Mouse (Mus musculus): ENCODE measurements around the gene Znfx1.

Gene Znfx1

GRCm38 (mm10) chr2:167071641-167072601 is 9.1 kb upstream of the Znfx1 start:
- DNase-seq (ENCODE audit: low spot score in 2 of 2): peak; percentile 76 to 96

GRCm38 (mm10) chr2:167071266-167071640 is 8.4 kb upstream of the Znfx1 start:
- no peak for DNase-seq (ENCODE audit: low spot score in 2 of 2)

GRCm38 (mm10) chr2:167070341-167070740 is 7.5 kb upstream of the Znfx1 start:
- no peak for DNase-seq (ENCODE audit: low spot score in 2 of 2)

GRCm38 (mm10) chr2:167067575-167067974 is 4.8 kb upstream of the Znfx1 start:
- no peak for DNase-seq (ENCODE audit: low spot score in 2 of 2)

- DNase-seq (ENCODE audit: low spot score in 2 of 2): no peak
Observed at GRCm38 (mm10) chr2:167066528-167067516, 4.0 kb upstream of the Znfx1 start.

GRCm38 (mm10) chr2:167066031-167066430 is 3.2 kb upstream of the Znfx1 start:
- no peak for DNase-seq (ENCODE audit: low spot score in 2 of 2)

- no peak for DNase-seq (ENCODE audit: low spot score in 2 of 2)
Observed at GRCm38 (mm10) chr2:167064601-167065295, 1.9 kb upstream of the Znfx1 start.

- no peak for DNase-seq (ENCODE audit: low spot score in 2 of 2)
Observed at GRCm38 (mm10) chr2:167063906-167064496, 1.2 kb upstream of the Znfx1 start.

GRCm38 (mm10) chr2:167062497-167062911 is 311 bp downstream of the Znfx1 start:
- peak; percentile 92 for DNase-seq (ENCODE audit: low spot score in 2 of 2)

- DNase-seq (ENCODE audit: low spot score in 2 of 2): peak in 1 of 2 experiments; percentile 14
Observed at GRCm38 (mm10) chr2:167061381-167062034, 1.3 kb downstream of the Znfx1 start.

GRCm38 (mm10) chr2:167060761-167061160 is 2.1 kb downstream of the Znfx1 start:
- DNase-seq (ENCODE audit: low spot score in 2 of 2): no peak

GRCm38 (mm10) chr2:167060360-167060759 is 2.5 kb downstream of the Znfx1 start:
- no peak for DNase-seq (ENCODE audit: low spot score in 2 of 2)

GRCm38 (mm10) chr2:167059960-167060359 is 2.9 kb downstream of the Znfx1 start:
- no peak for DNase-seq (ENCODE audit: low spot score in 2 of 2)

- DNase-seq (ENCODE audit: low spot score in 2 of 2): no peak
Observed at GRCm38 (mm10) chr2:167059536-167059935, 3.3 kb downstream of the Znfx1 start.

GRCm38 (mm10) chr2:167058814-167059387 is 3.9 kb downstream of the Znfx1 start:
- no peak for DNase-seq (ENCODE audit: low spot score in 2 of 2)

GRCm38 (mm10) chr2:167058201-167058600 is 4.6 kb downstream of the Znfx1 start:
- no peak for DNase-seq (ENCODE audit: low spot score in 2 of 2)

- no peak for DNase-seq (ENCODE audit: low spot score in 2 of 2)
Observed at GRCm38 (mm10) chr2:167056942-167057323, 5.9 kb downstream of the Znfx1 start.

- DNase-seq (ENCODE audit: low spot score in 2 of 2): no peak
Observed at GRCm38 (mm10) chr2:167056210-167056941, 6.4 kb downstream of the Znfx1 start.

- DNase-seq (ENCODE audit: low spot score in 2 of 2): no peak
Observed at GRCm38 (mm10) chr2:167055386-167055785, 7.4 kb downstream of the Znfx1 start.
